Mouse (Mus musculus) G1E (cell line): ENCODE results near the gene Rnf207. TPM values are rescaled to one million over a fixed set of nuclear protein-coding genes. Genes with fewer than 3 reads are reported as not detected.

Source experiments
- ATAC-seq: 2 replicates; pipeline ENCODE4 v1.8.0; 2016; ENCODE audit warnings: mild to moderate bottlenecking; ENCODE audit not compliant: insufficient number of reproducible peaks, poor library complexity, low FRiP score, severe bottlenecking; ENCODE audit errors: extremely low read depth
- DNase-seq: peaks from one replicate; pipeline ENCODE4 v3.0.0; 2012; ENCODE audit warnings: low spot score
- H3K27me3 ChIP-seq: 2 replicates; pipeline ENCODE4 v1.6.1; 2012; ENCODE audit warnings: mild to moderate bottlenecking, low read length, inconsistent platforms; ENCODE audit not compliant: insufficient read depth
- H3K36me3 ChIP-seq: replicated peaks from 2 replicates; pipeline ENCODE3; 2012; ENCODE audit warnings: mild to moderate bottlenecking, inconsistent platforms
- H3K4me1 ChIP-seq: 2 replicates; pipeline ENCODE4 v1.6.1; 2012; ENCODE audit warnings: low read depth, low read length, inconsistent platforms, mixed read lengths; ENCODE audit not compliant: insufficient read depth
- H3K4me3 ChIP-seq: 2 replicates; pipeline ENCODE4 v1.5.1; 2012; ENCODE audit warnings: low read depth, mild to moderate bottlenecking, inconsistent platforms, low read length, moderate library complexity, mixed read lengths
- H3K9me3 ChIP-seq: replicated peaks from 2 replicates; pipeline ENCODE4 v1.6.1; 2012; ENCODE audit warnings: inconsistent platforms
- CTCF ChIP-seq: IDR thresholded peaks from 2 replicates; pipeline ENCODE4 v1.5.1; 2012; ENCODE audit warnings: low read depth, low read length, inconsistent platforms, mixed read lengths
- GATA1 ChIP-seq: IDR thresholded peaks from 2 replicates; pipeline ENCODE4 v1.6.1; 2012; ENCODE audit warnings: borderline replicate concordance, low read length, inconsistent platforms, mixed read lengths
- GATA2 ChIP-seq: IDR thresholded peaks from 2 replicates; pipeline ENCODE4 v1.6.1; 2012; ENCODE audit warnings: low read depth, low read length, inconsistent platforms, borderline replicate concordance
- POLR2AphosphoS5 ChIP-seq: IDR thresholded peaks from 2 replicates; pipeline ENCODE4 v1.6.1; 2012; ENCODE audit warnings: low read depth, low read length, inconsistent platforms; ENCODE audit not compliant: insufficient replicate concordance
- TAL1 ChIP-seq: conservative IDR thresholded peaks from 2 replicates; pipeline ENCODE4 v1.6.1; 2012; ENCODE audit warnings: low read depth, low read length, inconsistent platforms, mixed read lengths
- polyA plus RNA-seq: library from polyadenylated mRNA; stranded (reverse); fragments of >175 nt; gene quantifications from 2 replicates; pipeline ENCODE4 v1.2.3, GENCODE M21; 2012
- total RNA-seq, 2 experiments: library from RNA; stranded (forward) in 1 of 2; stranded (reverse) in 1 of 2; fragments of 200-1000 nt in 1 of 2; fragments of >200 nt in 1 of 2; fragmentation: Nextera tagmentation in 1 of 2; gene quantifications; 2 replicates each; pipeline ENCODE4 v1.2.3; 2014 to 2017

Rnf207 gene
- total and polyA plus RNA-seq, 3 experiments = 0.11 TPM; not detected in 2

DNA sequence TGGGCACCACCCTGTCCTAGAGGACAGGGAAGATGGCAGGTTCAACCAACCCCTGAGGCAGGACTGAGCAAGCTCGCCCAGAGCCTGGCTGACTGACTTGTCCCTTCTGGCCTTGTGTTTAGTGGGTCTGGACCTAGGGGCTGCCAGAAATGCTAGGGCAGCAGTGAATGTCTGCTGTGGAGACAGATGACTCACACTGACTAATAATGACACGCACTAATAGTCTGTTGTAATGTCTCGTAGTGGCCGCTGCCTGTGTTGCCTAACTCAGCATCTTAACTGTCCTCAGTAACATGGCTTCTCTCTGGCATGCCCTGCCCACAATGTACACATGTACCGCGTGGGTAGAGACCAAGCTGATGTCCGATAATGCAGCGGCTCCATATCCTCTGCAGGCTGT is 58.3 kb downstream of the Rnf207 start:
- DNase-seq (no peak), ATAC-seq (no peak)
- H3K27me3 ChIP-seq = no peaks in the 10 kb centered on the region
- H3K9me3 ChIP-seq = no peaks in the 10 kb centered on the region
- peaks cover 32% of the 10 kb centered on the region for H3K4me1 ChIP-seq
- TF ChIP-seq POLR2AphosphoS5 (no peak), GATA1 (no peak), TAL1 (no peak), GATA2 (no peak), CTCF (no peak)
- H3K36me3 ChIP-seq = peaks cover 94% of the 10 kb centered on the region
- no peak overlapping the region for H3K4me3 ChIP-seq

DNA sequence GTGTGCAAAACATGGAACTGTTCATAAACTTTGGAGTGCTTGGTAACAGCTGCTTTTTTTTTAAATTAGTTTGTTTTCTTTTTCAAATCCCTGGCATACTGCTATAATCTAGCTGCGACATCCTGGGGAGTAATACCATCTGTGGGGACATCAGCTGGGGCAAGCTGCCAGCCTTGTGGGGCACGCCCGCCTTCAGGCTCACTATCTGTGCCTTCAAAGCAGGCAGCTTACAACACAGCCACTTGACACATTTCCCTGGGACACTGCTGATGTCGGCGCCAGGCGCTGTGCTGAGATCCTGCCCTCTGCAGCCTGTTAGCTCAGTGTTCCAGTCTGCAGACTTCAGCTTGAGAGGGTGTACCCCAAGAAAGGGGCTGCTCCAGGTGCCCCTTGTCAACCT is 61.7 kb downstream of the Rnf207 start:
- Histone ChIP-seq H3K9me3 (no peaks in the 10 kb centered on the region), H3K36me3 (peaks cover 93% of the 10 kb centered on the region), H3K4me3 (no peak overlapping the region), H3K27me3 (no peaks in the 10 kb centered on the region), H3K4me1 (peaks cover 4% of the 10 kb centered on the region; the same call in 1 of the 2 replicates)
- DNase-seq (no peak), ATAC-seq (no peak)
- TF ChIP-seq GATA1 = no peak
- TF ChIP-seq POLR2AphosphoS5 = no peak

Other genes with a start within 250 kb of the Rnf207 start
- 0.87 and 3.9 TPM in 2 replicates for gene Plekhg5, start 246.5 kb downstream of the Rnf207 start, total RNA-seq (2014; fragmentation: Nextera tagmentation)
- 1.6 and 1.7 TPM in 2 replicates for gene Plekhg5, start 246.5 kb downstream of the Rnf207 start, total RNA-seq (2017)
- gene Plekhg5, start 246.5 kb downstream of the Rnf207 start, polyA plus RNA-seq = 4.0 and 4.1 TPM in 2 replicates
- gene Tnfrsf25, start 203.1 kb downstream of the Rnf207 start, total RNA-seq (2014; fragmentation: Nextera tagmentation) = not detected in 2 replicates
- gene Tnfrsf25, start 203.1 kb downstream of the Rnf207 start, total RNA-seq (2017) = 0.29 TPM in 1 of 2 replicates, not detected in the other
- gene Tnfrsf25, start 203.1 kb downstream of the Rnf207 start, polyA plus RNA-seq = not detected in 2 replicates
- gene Espn, start 166.6 kb downstream of the Rnf207 start, total RNA-seq (2014; fragmentation: Nextera tagmentation) = 9.3 and 16.4 TPM in 2 replicates
- 4.2 and 4.3 TPM in 2 replicates for gene Espn, start 166.6 kb downstream of the Rnf207 start, total RNA-seq (2017)
- 48.0 and 61.7 TPM in 2 replicates for gene Espn, start 166.6 kb downstream of the Rnf207 start, polyA plus RNA-seq
- not detected in 2 replicates for gene Hes2, start 160.1 kb downstream of the Rnf207 start, total RNA-seq (2014; fragmentation: Nextera tagmentation)
- 0.33 and 0.46 TPM in 2 replicates for gene Hes2, start 160.1 kb downstream of the Rnf207 start, total RNA-seq (2017)
- 0.04 and 0.18 TPM in 2 replicates for gene Hes2, start 160.1 kb downstream of the Rnf207 start, polyA plus RNA-seq
- 17.1 and 22.1 TPM in 2 replicates for gene Acot7, start 140.9 kb downstream of the Rnf207 start, total RNA-seq (2014; fragmentation: Nextera tagmentation)
- gene Acot7, start 140.9 kb downstream of the Rnf207 start, total RNA-seq (2017) = 17.6 and 18.6 TPM in 2 replicates
- gene Acot7, start 140.9 kb downstream of the Rnf207 start, polyA plus RNA-seq = 46.2 and 51.1 TPM in 2 replicates
- gene Gpr153, start 44.8 kb downstream of the Rnf207 start, total RNA-seq (2014; fragmentation: Nextera tagmentation) = not detected in 2 replicates
- 0.05 TPM in 1 of 2 replicates, not detected in the other for gene Gpr153, start 44.8 kb downstream of the Rnf207 start, total RNA-seq (2017)
- gene Gpr153, start 44.8 kb downstream of the Rnf207 start, polyA plus RNA-seq = 0.03 and 0.09 TPM in 2 replicates
- gene Hes3, start 27.3 kb downstream of the Rnf207 start, total RNA-seq (2014; fragmentation: Nextera tagmentation) = not detected in 2 replicates
- gene Hes3, start 27.3 kb downstream of the Rnf207 start, total RNA-seq (2017) = not detected in 2 replicates
- gene Hes3, start 27.3 kb downstream of the Rnf207 start, polyA plus RNA-seq = not detected in 2 replicates
- 19.0 and 21.9 TPM in 2 replicates for gene Icmt, start 21.8 kb downstream of the Rnf207 start, total RNA-seq (2014; fragmentation: Nextera tagmentation)
- gene Icmt, start 21.8 kb downstream of the Rnf207 start, total RNA-seq (2017) = 21.5 and 24.6 TPM in 2 replicates
- 19.0 TPM in 2 replicates for gene Icmt, start 21.8 kb downstream of the Rnf207 start, polyA plus RNA-seq
- gene Rpl22, start 6.7 kb upstream of the Rnf207 start, total RNA-seq (2014; fragmentation: Nextera tagmentation) = 543 and 552 TPM in 2 replicates
- 1,450 and 1,748 TPM in 2 replicates for gene Rpl22, start 6.7 kb upstream of the Rnf207 start, total RNA-seq (2017)
- gene Rpl22, start 6.7 kb upstream of the Rnf207 start, polyA plus RNA-seq = 38.3 and 54.2 TPM in 2 replicates
- gene Chd5, start 19.7 kb upstream of the Rnf207 start, total RNA-seq (2014; fragmentation: Nextera tagmentation) = not detected in 2 replicates
- gene Chd5, start 19.7 kb upstream of the Rnf207 start, total RNA-seq (2017) = under 0.01 TPM in 2 replicates
- 0.01 TPM in 2 replicates for gene Chd5, start 19.7 kb upstream of the Rnf207 start, polyA plus RNA-seq
- not detected in 2 replicates for gene Nphp4, start 157.7 kb upstream of the Rnf207 start, total RNA-seq (2014; fragmentation: Nextera tagmentation)
- gene Nphp4, start 157.7 kb upstream of the Rnf207 start, total RNA-seq (2017) = not detected in 2 replicates
- not detected in 2 replicates for gene Nphp4, start 157.7 kb upstream of the Rnf207 start, polyA plus RNA-seq
- gene Kcnab2, start 158.9 kb upstream of the Rnf207 start, total RNA-seq (2014; fragmentation: Nextera tagmentation) = not detected in 2 replicates
- gene Kcnab2, start 158.9 kb upstream of the Rnf207 start, total RNA-seq (2017) = 0.06 TPM in 1 of 2 replicates, not detected in the other
- 0.02 and 0.04 TPM in 2 replicates for gene Kcnab2, start 158.9 kb upstream of the Rnf207 start, polyA plus RNA-seq